Mouse (Mus musculus) WW6 (cell line): ENCODE data around the gene Perp.

Experiments
- DNase-seq: peaks from one replicate; pipeline ENCODE4 v3.0.0-alpha.2; 2013; ENCODE audit warnings: low read depth, low spot score

Gene Perp

GRCm38 (mm10) chr10:18844441-18845286 is at the start of gene Perp:
Gene Perp (plus strand): TSS chr10:18845020.
- peak; percentile 48 for DNase-seq

- DNase-seq = no peak
These were observed 33.1 kb upstream of the Perp start for GRCm38 (mm10) chr10:18811751-18812150.

- no peak for DNase-seq
These were observed 28.3 kb upstream of the Perp start for GRCm38 (mm10) chr10:18816560-18816959.

GRCm38 (mm10) chr10:18825143-18825542 is 19.7 kb upstream of the Perp start:
- no peak for DNase-seq

GRCm38 (mm10) chr10:18826107-18826506 is 18.7 kb upstream of the Perp start:
- DNase-seq = no peak

- DNase-seq = no peak
These were observed 16.9 kb upstream of the Perp start for GRCm38 (mm10) chr10:18827936-18828335.

GRCm38 (mm10) chr10:18830359-18830758 is 14.5 kb upstream of the Perp start:
- DNase-seq = no peak

- no peak for DNase-seq
These were observed 13.0 kb upstream of the Perp start for GRCm38 (mm10) chr10:18831823-18832222.

- DNase-seq = no peak
These were observed 10.4 kb upstream of the Perp start for GRCm38 (mm10) chr10:18834389-18834788.

GRCm38 (mm10) chr10:18835684-18836479 is 8.9 kb upstream of the Perp start:
- no peak for DNase-seq

- DNase-seq = no peak
These were observed 5.3 kb upstream of the Perp start for GRCm38 (mm10) chr10:18839530-18839929.

- no peak for DNase-seq
These were observed 4.1 kb upstream of the Perp start for GRCm38 (mm10) chr10:18840736-18841135.

- DNase-seq = peak; percentile 18
These were observed 455 bp downstream of the Perp start for GRCm38 (mm10) chr10:18845287-18845662.

- no peak for DNase-seq
These were observed 891 bp downstream of the Perp start for GRCm38 (mm10) chr10:18845711-18846110.

GRCm38 (mm10) chr10:18846474-18847264 is 1.8 kb downstream of the Perp start:
- no peak for DNase-seq

- DNase-seq = no peak
These were observed 5.4 kb downstream of the Perp start for GRCm38 (mm10) chr10:18850177-18850576.

- DNase-seq = no peak
These were observed 8.6 kb downstream of the Perp start for GRCm38 (mm10) chr10:18853417-18853816.

GRCm38 (mm10) chr10:18857244-18857643 is 12.4 kb downstream of the Perp start:
- no peak for DNase-seq

GRCm38 (mm10) chr10:18859632-18860031 is 14.8 kb downstream of the Perp start:
- DNase-seq = no peak

GRCm38 (mm10) chr10:18860119-18860824 is 15.5 kb downstream of the Perp start:
- no peak for DNase-seq

- DNase-seq = no peak
These were observed 16.0 kb downstream of the Perp start for GRCm38 (mm10) chr10:18860831-18861230.
